Mouse (Mus musculus) right cerebral cortex, postnatal 4 days (tissue): ENCODE measurements around the gene Btbd35f16.
"Not testable (repeated sequence)": the region's sequence is repeated elsewhere in the genome, so short reads cannot be mapped to it uniquely, and the experiment has no call there.

Source experiments
- DNase-seq: peaks from one replicate; pipeline ENCODE4 v3.0.0-alpha.2; 2022

The Btbd35f16 gene

DNA sequence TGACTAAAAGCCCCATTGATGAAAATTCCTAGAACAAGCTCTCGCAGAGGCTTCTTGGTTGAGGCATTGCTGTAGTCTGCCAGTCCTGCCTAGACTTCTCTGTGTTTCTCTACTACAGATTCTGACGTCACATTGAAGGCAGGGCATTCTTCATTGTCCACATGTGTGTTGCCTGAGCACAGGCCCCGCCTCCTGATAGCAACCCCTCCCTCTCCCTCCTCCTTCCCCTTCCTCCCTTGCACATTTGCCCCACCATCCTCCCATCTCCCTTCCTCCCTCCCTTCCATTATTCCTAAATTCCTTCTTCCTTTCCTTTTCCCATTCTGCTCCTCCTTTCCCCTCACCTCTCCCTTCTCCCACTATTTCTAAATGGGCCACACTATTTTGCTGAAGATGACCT is at the start of gene Btbd35f16:
TSS of gene Btbd35f16 (minus strand) at position 101 of the 400 bp plus-strand sequence.
- not testable (repeated sequence) for DNase-seq
